Mouse (Mus musculus) brain, adult 2 months (tissue): ENCODE results near the gene Cyp2c50.
A peak's percentile ranks its signal among the peaks of the same experiment; 100 is the strongest.
"Not testable (repeated sequence)": the region's sequence is repeated elsewhere in the genome, so short reads cannot be mapped to it uniquely, and the experiment has no call there.

Experiments
- DNase-seq: peaks from one replicate; pipeline ENCODE4 v3.0.0; 2011; ENCODE audit warnings: low read depth, low spot score

The Cyp2c50 gene

GRCm38 (mm10) chr19:40089421-40089820 lies at the start of gene Cyp2c50:
Gene Cyp2c50, plus strand, starts transcription at chr19:40089688.
- DNase-seq = not testable (repeated sequence)

GRCm38 (mm10) chr19:40073701-40074100 lies 15.8 kb upstream of the Cyp2c50 start, which contains the start of gene Cyp2c54:
Gene Cyp2c54, minus strand, starts transcription at chr19:40073827.
- DNase-seq = no peak

GRCm38 (mm10) chr19:40088381-40088780 lies 1.1 kb upstream of the Cyp2c50 start:
- no peak for DNase-seq

GRCm38 (mm10) chr19:40091111-40091510 lies 1.6 kb downstream of the Cyp2c50 start:
- no peak for DNase-seq

GRCm38 (mm10) chr19:40119624-40120023 lies 30.1 kb downstream of the Cyp2c50 start:
- peak; percentile 0 for DNase-seq

- not testable (repeated sequence) for DNase-seq
Measured at GRCm38 (mm10) chr19:40125165-40125564, 35.7 kb downstream of the Cyp2c50 start.

- not testable (repeated sequence) for DNase-seq
Measured at GRCm38 (mm10) chr19:40126996-40127395, 37.5 kb downstream of the Cyp2c50 start.
